21 mouse cellular contexts compared by ENCODE assay signal in genomic region chr5:17647643-17648226, GRCm38 (mm10).
A peak's percentile ranks its signal among the peaks of the same experiment; 100 is the strongest.
DNase-seq lines count a peak whose midpoint lies in the region; ATAC-seq lines count a peak whose summit lies in the region.
"Had no signal": no experiment of that assay in that cellular context is flagged by ENCODE, and none has a peak within 500 bp of the region (broad histone marks: within the 10 kb centered on the region; RNA-seq: fewer than 3 reads in every experiment).

No protein-coding gene starts in this region.

- H3K27me3 ChIP-seq in limb, embryonic 11.5 days (ENCODE audit: control insufficient read depth, insufficient read depth, low read length): no peaks in the 10 kb centered on the region
- no peaks in the 10 kb centered on the region for H3K27me3 ChIP-seq in limb, embryonic 10.5 days (ENCODE audit: low read depth, poor library complexity, severe bottlenecking)
- no peaks in the 10 kb centered on the region for H3K27me3 ChIP-seq in embryonic facial prominence, embryonic 14.5 days (replicated peaks; ENCODE audit: control insufficient read depth, insufficient read depth, low read length)
- no peaks in the 10 kb centered on the region for H3K27me3 ChIP-seq in forebrain, embryonic 15.5 days
- H3K27me3 ChIP-seq in limb, embryonic 13.5 days: no peaks in the 10 kb centered on the region
- H3K27me3 ChIP-seq: embryonic facial prominence, embryonic 15.5 days; heart, embryonic 12.5 days; hindbrain, embryonic 13.5 days; neural tube, embryonic 12.5 days had no signal

- no peak for ATAC-seq in limb, embryonic 11.5 days (ENCODE audit: insufficient number of reproducible peaks, low FRiP score, low TSS enrichment, low read depth)
- 0 out of 2 replicates have a peak, but pooled peaks have one; percentile 33 for ATAC-seq in embryonic facial prominence, embryonic 14.5 days (ENCODE audit: low read depth)
- peak; percentile 82 for ATAC-seq in forebrain, embryonic 15.5 days (replicated peaks)
- ATAC-seq in limb, embryonic 13.5 days (ENCODE audit: low FRiP score, low read depth): peak; percentile 76; the same call in 1 of the 2 replicates

- no peak overlapping the region for H3K9ac ChIP-seq in limb, embryonic 11.5 days (ENCODE audit: low read length)
- no peak overlapping the region for H3K9ac ChIP-seq in embryonic facial prominence, embryonic 14.5 days (ENCODE audit: low read depth, low read length)
- H3K9ac ChIP-seq in forebrain, embryonic 15.5 days (replicated peaks): no peak overlapping the region
- H3K9ac ChIP-seq in limb, embryonic 13.5 days: no peak overlapping the region
- H3K9ac ChIP-seq: embryonic facial prominence, embryonic 15.5 days; heart, embryonic 12.5 days; hindbrain, embryonic 13.5 days; neural tube, embryonic 12.5 days had no signal

- H3K4me1 ChIP-seq in limb, embryonic 11.5 days (ENCODE audit: control insufficient read depth, insufficient read depth, low read length): peaks cover 6% of the 10 kb centered on the region
- H3K4me1 ChIP-seq in limb, embryonic 10.5 days: peaks cover 15% of the 10 kb centered on the region
- H3K4me1 ChIP-seq in embryonic facial prominence, embryonic 14.5 days (ENCODE audit: control insufficient read depth, insufficient read depth, low read length): peaks cover 10% of the 10 kb centered on the region; the same call in 1 of the 2 replicates
- no peaks in the 10 kb centered on the region for H3K4me1 ChIP-seq in forebrain, embryonic 15.5 days
- H3K4me1 ChIP-seq in limb, embryonic 13.5 days: peaks cover 22% of the 10 kb centered on the region
- H3K4me1 ChIP-seq: heart, embryonic 12.5 days; neural tube, embryonic 12.5 days had no signal

- no peak overlapping the region for H3K4me2 ChIP-seq in limb, embryonic 11.5 days (ENCODE audit: low read depth, severe bottlenecking)
- H3K4me2 ChIP-seq in embryonic facial prominence, embryonic 14.5 days (ENCODE audit: low read depth, low read length): no peak overlapping the region
- no peak overlapping the region for H3K4me2 ChIP-seq in forebrain, embryonic 15.5 days (replicated peaks)
- 0 out of 2 replicates have a peak overlapping the region, but pooled peaks have one; percentile 1 for H3K4me2 ChIP-seq in limb, embryonic 13.5 days (replicated peaks)
- H3K4me2 ChIP-seq: embryonic facial prominence, embryonic 15.5 days; heart, embryonic 12.5 days; hindbrain, embryonic 13.5 days; liver, embryonic 11.5 days; neural tube, embryonic 12.5 days had no signal

- H3K36me3 ChIP-seq in limb, embryonic 11.5 days (ENCODE audit: control insufficient read depth, insufficient read depth, low read length): no peaks in the 10 kb centered on the region
- H3K36me3 ChIP-seq in limb, embryonic 10.5 days: no peaks in the 10 kb centered on the region
- H3K36me3 ChIP-seq in embryonic facial prominence, embryonic 14.5 days (ENCODE audit: control insufficient read depth, insufficient read depth, low read length): no peaks in the 10 kb centered on the region
- H3K36me3 ChIP-seq in forebrain, embryonic 15.5 days: no peaks in the 10 kb centered on the region
- H3K36me3 ChIP-seq in limb, embryonic 13.5 days: no peaks in the 10 kb centered on the region
- H3K36me3 ChIP-seq: embryonic facial prominence, embryonic 15.5 days; heart, embryonic 12.5 days; hindbrain, embryonic 13.5 days; neural tube, embryonic 12.5 days had no signal

- 59% methylated on average over 7 of the region's 7 CpGs for WGBS in limb, embryonic 11.5 days
- WGBS in limb, embryonic 10.5 days: 73% methylated on average over 7 of the region's 7 CpGs
- WGBS in embryonic facial prominence, embryonic 14.5 days: 46% methylated on average over 7 of the region's 7 CpGs
- WGBS in forebrain, embryonic 15.5 days: 33% methylated on average over 7 of the region's 7 CpGs
- 38% methylated on average over 7 of the region's 7 CpGs for WGBS in limb, embryonic 13.5 days

- H3K4me3 ChIP-seq in limb, embryonic 11.5 days (ENCODE audit: low read depth, low read length): no peak overlapping the region
- no peak overlapping the region for H3K4me3 ChIP-seq in limb, embryonic 10.5 days
- H3K4me3 ChIP-seq in embryonic facial prominence, embryonic 14.5 days (ENCODE audit: low read depth, low read length): no peak overlapping the region
- H3K4me3 ChIP-seq in forebrain, embryonic 15.5 days: no peak overlapping the region
- no peak overlapping the region for H3K4me3 ChIP-seq in limb, embryonic 13.5 days
- H3K4me3 ChIP-seq: embryonic facial prominence, embryonic 15.5 days; gastrocnemius, adult 2 months; heart, embryonic 12.5 days; hindbrain, embryonic 13.5 days; neural tube, embryonic 12.5 days had no signal

- no peaks in the 10 kb centered on the region for H3K9me3 ChIP-seq in limb, embryonic 11.5 days (ENCODE audit: control insufficient read depth, low read length)
- no peaks in the 10 kb centered on the region for H3K9me3 ChIP-seq in limb, embryonic 10.5 days (replicated peaks)
- H3K9me3 ChIP-seq in embryonic facial prominence, embryonic 14.5 days (ENCODE audit: control insufficient read depth, low read length): no peaks in the 10 kb centered on the region
- H3K9me3 ChIP-seq in forebrain, embryonic 15.5 days: no peaks in the 10 kb centered on the region
- H3K9me3 ChIP-seq in limb, embryonic 13.5 days: no peaks in the 10 kb centered on the region
- H3K9me3 ChIP-seq: embryonic facial prominence, embryonic 15.5 days; heart, embryonic 12.5 days; hindbrain, embryonic 13.5 days; neural tube, embryonic 12.5 days had no signal

- DNase-seq in limb, embryonic 11.5 days (ENCODE audit: low spot score): no peak
- DNase-seq in limb, embryonic 10.5 days (ENCODE audit: low spot score): no peak
- DNase-seq in embryonic facial prominence, embryonic 14.5 days (ENCODE audit: low spot score): peak; percentile 33
- no peak for DNase-seq in left cerebral cortex, adult 18-20 months (ENCODE audit: low spot score in 2 of 2)
- DNase-seq in ovary, postnatal 36 days (ENCODE audit: low spot score): no peak
- no peak for DNase-seq in cerebellum, adult 11 months
- DNase-seq: cerebellum, adult 9-10 months; gastrocnemius, adult 2 months; heart, postnatal 14 days; kidney, adult 18-20 months; kidney, postnatal 36 days; lung, adult 18-20 months; lung, postnatal 14 days; thymus, adult 18-20 months had no signal

- peak overlapping the region; percentile 58; the same call in 1 of the 2 replicates for H3K27ac ChIP-seq in limb, embryonic 11.5 days (replicated peaks; ENCODE audit: low read depth, low read length)
- no peak overlapping the region for H3K27ac ChIP-seq in limb, embryonic 10.5 days
- peak overlapping the region; percentile 39; the same call in 1 of the 2 replicates for H3K27ac ChIP-seq in embryonic facial prominence, embryonic 14.5 days (replicated peaks; ENCODE audit: low read depth, low read length)
- no peak overlapping the region for H3K27ac ChIP-seq in forebrain, embryonic 15.5 days (replicated peaks)
- H3K27ac ChIP-seq in limb, embryonic 13.5 days: peak overlapping the region; percentile 86
- H3K27ac ChIP-seq: embryonic facial prominence, embryonic 15.5 days; gastrocnemius, adult 2 months; hindbrain, embryonic 13.5 days; neural tube, embryonic 12.5 days had no signal

Comparison
In these comparisons a context has a peak if more than half of its experiments do, and no peak if none do; other contexts are left out.
1. H3K27ac ChIP-seq: peak in limb, embryonic 11.5 days (single experiment), embryonic facial prominence, embryonic 14.5 days (single experiment) and limb, embryonic 13.5 days (single experiment); none in limb, embryonic 10.5 days (single experiment) and forebrain, embryonic 15.5 days (single experiment).